Mouse (Mus musculus) liver, embryonic 12.5 days (tissue): ENCODE data around the gene Spryd3. TPM values are rescaled to one million over a fixed set of nuclear protein-coding genes. Genes with fewer than 3 reads are reported as not detected.
A peak's percentile ranks its signal among the peaks of the same experiment; 100 is the strongest.

Experiments
- ATAC-seq: fragments of 200-750 bp; cut with Nextera tagmentation; 2 replicates; pipeline ENCODE4 v1.8.0; 2017; ENCODE audit warnings: moderate number of reproducible peaks, mild to moderate bottlenecking, moderate library complexity
- H3K27ac ChIP-seq: fragments of 300-500 bp; sonication (generic); 2 replicates; pipeline ENCODE4 v1.5.1; 2016; ENCODE audit warnings: mild to moderate bottlenecking
- H3K27me3 ChIP-seq: fragments of 300-500 bp; sonication (generic); replicated peaks from 2 replicates; pipeline ENCODE4 v1.6.1; 2016; ENCODE audit warnings: mild to moderate bottlenecking, moderate library complexity
- H3K36me3 ChIP-seq: fragments of 300-500 bp; sonication (generic); 2 replicates; pipeline ENCODE4 v1.6.1; 2016; ENCODE audit warnings: mild to moderate bottlenecking, moderate library complexity
- H3K4me1 ChIP-seq: fragments of 300-500 bp; sonication (generic); 2 replicates; pipeline ENCODE4 v1.6.1; 2016
- H3K4me2 ChIP-seq: fragments of 300-500 bp; sonication (generic); 2 replicates; pipeline ENCODE4 v1.6.1; 2016; ENCODE audit warnings: mild to moderate bottlenecking, moderate library complexity
- H3K4me3 ChIP-seq: fragments of 300-500 bp; sonication (generic); 2 replicates; pipeline ENCODE4 v1.5.1; 2016; ENCODE audit warnings: mild to moderate bottlenecking, moderate library complexity
- H3K9ac ChIP-seq: fragments of 300-500 bp; sonication (generic); 2 replicates; pipeline ENCODE4 v1.6.1; 2016; ENCODE audit warnings: mild to moderate bottlenecking, moderate library complexity
- H3K9me3 ChIP-seq: fragments of 300-500 bp; sonication (generic); replicated peaks from 2 replicates; pipeline ENCODE4 v1.6.1; 2016; ENCODE audit warnings: mild to moderate bottlenecking, moderate library complexity
- WGBS: fragments of 180-500 bp; shearing (Covaris S2); methylation state at CpG from one replicate; pipeline ENCODE4 v1.1.7; 2016; ENCODE audit not compliant: insufficient replicate concordance; 5-methylcytosine and 5-hydroxymethylcytosine counted together
- polyA plus RNA-seq: library from polyadenylated mRNA; unstranded; fragments of >200 nt; fragmentation: Nextera tagmentation; extraction: Ambion mirVana; gene quantifications from 2 replicates; pipeline ENCODE4 v1.2.1, GENCODE M21; 2016

Gene Spryd3
- polyA plus RNA-seq, 1 experiment from 2014 or later = 14.9 TPM

DNA sequence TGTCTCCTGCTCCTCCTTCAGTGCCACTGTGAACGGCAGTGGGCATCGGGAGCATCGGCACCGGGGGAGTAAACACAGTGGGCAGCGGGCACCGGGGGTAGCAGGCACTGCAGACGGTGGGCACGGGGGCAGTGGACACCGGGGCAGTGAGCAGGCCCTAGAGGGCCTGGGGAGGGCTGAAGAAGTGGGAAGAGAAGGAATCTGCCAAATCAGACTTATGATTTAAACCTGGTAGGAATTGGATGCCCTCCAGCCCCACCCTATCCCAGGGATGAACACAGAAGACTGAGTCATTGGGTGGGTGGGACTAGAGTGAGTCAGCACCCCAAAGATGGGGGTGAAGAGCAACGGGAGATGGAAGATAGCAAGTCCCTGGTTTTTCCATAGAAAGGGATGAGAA lies 9.3 kb upstream of the Spryd3 start:
- 76% methylated on average over 10 of the region's 10 CpGs for WGBS
- no peak for ATAC-seq
- H3K9me3 ChIP-seq = no peaks in the 10 kb centered on the region
- H3K36me3 ChIP-seq = no peaks in the 10 kb centered on the region
- no peak overlapping the region for H3K27ac ChIP-seq
- no peak overlapping the region for H3K4me2 ChIP-seq
- peaks cover 50% of the 10 kb centered on the region for H3K27me3 ChIP-seq
- H3K4me3 ChIP-seq = no peak overlapping the region
- no peak overlapping the region for H3K9ac ChIP-seq
- H3K4me1 ChIP-seq = peaks cover 60% of the 10 kb centered on the region

DNA sequence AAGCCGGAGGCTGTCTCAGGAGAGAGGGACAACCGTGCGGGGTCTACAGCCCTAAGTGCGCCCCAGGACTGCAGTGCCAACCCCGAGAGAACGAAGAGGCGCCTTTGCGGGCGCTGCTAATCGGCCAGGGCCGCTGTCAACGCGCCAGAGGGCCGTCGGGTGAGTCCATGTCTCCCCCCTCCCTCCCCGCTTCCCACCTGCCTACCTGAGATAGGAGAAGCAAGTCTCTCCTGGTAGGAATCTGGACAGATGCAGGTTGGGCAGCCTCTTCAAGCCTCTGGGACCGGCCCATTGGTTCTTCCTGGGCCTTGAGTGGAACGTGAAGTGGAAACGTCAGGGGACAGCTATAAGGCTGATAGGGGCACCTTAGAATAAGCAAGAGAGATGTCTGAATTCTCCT lies 8.7 kb upstream of the Spryd3 start:
- no peaks in the 10 kb centered on the region for H3K36me3 ChIP-seq
- no peaks in the 10 kb centered on the region for H3K9me3 ChIP-seq
- peak overlapping the region; percentile 39; the same call in 1 of the 2 replicates for H3K9ac ChIP-seq
- peak overlapping the region; percentile 16; the same call in 1 of the 2 replicates for H3K4me3 ChIP-seq
- WGBS = 22% methylated on average over 19 of the region's 19 CpGs
- H3K27me3 ChIP-seq = peaks cover 50% of the 10 kb centered on the region
- H3K4me2 ChIP-seq = peak overlapping the region; percentile 50
- peaks cover 54% of the 10 kb centered on the region for H3K4me1 ChIP-seq
- H3K27ac ChIP-seq = no peak overlapping the region
- no peak for ATAC-seq

DNA sequence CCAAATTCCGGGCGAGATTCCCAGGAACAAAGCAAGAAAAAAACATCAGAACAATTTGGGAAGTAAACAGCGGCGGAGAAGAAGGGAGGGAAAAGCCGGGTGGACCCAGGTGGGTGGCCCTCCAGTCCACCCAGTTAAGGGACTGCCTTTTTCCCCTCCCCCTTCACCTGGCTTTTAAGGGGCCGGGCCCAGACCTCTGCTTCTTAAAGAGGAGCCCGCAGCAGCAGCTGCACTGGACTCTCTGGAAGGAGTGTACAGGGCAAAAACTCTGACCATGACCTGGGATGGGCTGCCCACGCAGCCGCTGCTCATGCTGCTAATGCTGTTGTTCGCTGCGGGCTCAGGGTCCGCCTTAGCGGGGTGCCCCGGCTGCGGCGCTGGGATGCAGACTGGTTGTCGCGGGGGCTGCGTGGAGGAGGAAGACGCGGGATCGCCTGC lies 8.3 kb upstream of the Spryd3 start, which contains the start of gene Igfbp6:
TSS of gene Igfbp6 (plus strand) at position 89 of the 438 bp plus-strand sequence.
- peaks cover 49% of the 10 kb centered on the region for H3K4me1 ChIP-seq
- H3K4me3 ChIP-seq = peak within 1 kb of the TSS; percentile 16; the same call in 1 of the 2 replicates
- H3K9me3 ChIP-seq = no peaks in the 10 kb centered on the region
- peak within 1 kb of the TSS; percentile 39; the same call in 1 of the 2 replicates for H3K9ac ChIP-seq
- WGBS = 21% methylated on average over 22 of the region's 22 CpGs
- no peaks in the 10 kb centered on the region for H3K36me3 ChIP-seq
- H3K27me3 ChIP-seq = peaks cover 50% of the 10 kb centered on the region
- no peak for ATAC-seq
- H3K4me2 ChIP-seq = peak within 1 kb of the TSS; percentile 50
- H3K27ac ChIP-seq = no peak within 1 kb of the TSS

DNA sequence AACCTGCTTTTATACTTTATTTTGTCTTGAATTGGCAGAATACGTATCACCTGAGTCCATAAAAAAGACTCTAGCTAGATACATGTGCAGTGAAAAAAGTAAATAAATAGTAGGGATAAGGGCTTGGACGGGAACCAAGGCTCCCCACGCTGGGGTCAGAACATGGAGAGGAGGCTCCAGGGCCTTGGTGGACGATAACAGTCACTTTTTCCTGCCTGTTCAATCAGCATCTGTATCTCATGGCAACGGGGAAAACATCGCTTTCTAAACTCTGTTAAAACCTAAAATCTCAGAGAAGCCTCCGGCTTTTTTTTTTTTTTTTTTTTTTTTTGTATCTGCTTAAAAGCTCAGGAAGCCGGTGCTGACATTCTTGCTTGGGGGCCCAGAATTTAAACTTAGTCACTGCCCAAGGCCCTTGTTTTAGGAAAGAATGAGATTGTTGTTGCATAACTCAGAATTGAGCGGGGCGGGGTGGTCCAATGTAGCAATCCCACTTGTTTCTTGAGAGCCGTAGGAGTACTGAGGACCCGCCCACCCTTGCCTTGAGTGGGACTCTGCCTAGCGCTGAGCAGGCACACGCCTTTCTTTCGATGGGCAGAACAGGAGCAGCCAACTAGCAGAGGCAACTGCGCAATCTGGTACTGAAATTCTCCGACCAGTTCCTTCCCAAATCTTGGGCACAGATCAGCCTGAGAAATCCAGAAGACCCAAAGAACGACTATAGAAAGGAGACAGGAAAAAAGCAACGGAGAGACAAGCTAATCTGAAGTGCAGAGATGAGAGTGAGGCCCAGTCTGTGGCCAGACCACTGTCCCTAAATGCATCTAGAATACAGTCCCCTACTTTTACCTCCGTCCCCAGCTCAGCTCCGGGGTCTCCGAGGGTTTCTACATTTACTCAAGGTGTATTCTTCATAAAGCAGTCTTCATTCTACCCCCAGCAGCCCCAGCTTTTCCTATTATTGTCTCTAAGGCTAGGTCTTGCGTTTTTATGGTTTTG lies 7.2 kb upstream of the Spryd3 start:
- Histone ChIP-seq H3K4me2 (no peak overlapping the region), H3K36me3 (no peaks in the 10 kb centered on the region), H3K4me3 (no peak overlapping the region), H3K4me1 (peaks cover 40% of the 10 kb centered on the region), H3K27me3 (peaks cover 50% of the 10 kb centered on the region), H3K9ac (no peak overlapping the region), H3K27ac (no peak overlapping the region), H3K9me3 (no peaks in the 10 kb centered on the region)
- ATAC-seq = no peak
- 53% methylated on average over 23 of the region's 23 CpGs for WGBS

DNA sequence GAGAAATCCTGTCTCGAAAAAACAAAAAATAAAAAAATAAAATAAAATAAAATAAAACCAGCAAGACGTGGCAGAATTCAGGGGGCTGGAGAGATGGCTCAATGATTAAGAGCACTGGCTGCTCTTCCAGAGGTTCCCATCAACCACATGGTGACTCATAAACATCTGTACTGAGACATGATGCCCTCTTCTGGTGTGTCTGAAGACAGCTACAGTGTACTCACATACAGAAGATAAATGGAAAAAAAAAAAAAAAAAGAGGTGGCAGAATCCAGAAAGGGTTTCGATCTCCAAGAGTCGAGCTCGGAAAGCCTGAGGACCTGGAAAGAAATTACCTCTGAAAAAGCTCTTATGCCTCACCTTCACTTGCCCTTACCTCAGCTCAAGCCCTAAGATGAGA lies 5.1 kb upstream of the Spryd3 start:
- Histone ChIP-seq H3K9me3 (no peaks in the 10 kb centered on the region), H3K4me2 (no peak overlapping the region), H3K27me3 (peaks cover 49% of the 10 kb centered on the region), H3K4me1 (peaks cover 34% of the 10 kb centered on the region), H3K9ac (no peak overlapping the region), H3K36me3 (no peaks in the 10 kb centered on the region), H3K4me3 (no peak overlapping the region), H3K27ac (no peak overlapping the region)
- no peak for ATAC-seq
- 76% methylated on average over 5 of the region's 5 CpGs for WGBS

DNA sequence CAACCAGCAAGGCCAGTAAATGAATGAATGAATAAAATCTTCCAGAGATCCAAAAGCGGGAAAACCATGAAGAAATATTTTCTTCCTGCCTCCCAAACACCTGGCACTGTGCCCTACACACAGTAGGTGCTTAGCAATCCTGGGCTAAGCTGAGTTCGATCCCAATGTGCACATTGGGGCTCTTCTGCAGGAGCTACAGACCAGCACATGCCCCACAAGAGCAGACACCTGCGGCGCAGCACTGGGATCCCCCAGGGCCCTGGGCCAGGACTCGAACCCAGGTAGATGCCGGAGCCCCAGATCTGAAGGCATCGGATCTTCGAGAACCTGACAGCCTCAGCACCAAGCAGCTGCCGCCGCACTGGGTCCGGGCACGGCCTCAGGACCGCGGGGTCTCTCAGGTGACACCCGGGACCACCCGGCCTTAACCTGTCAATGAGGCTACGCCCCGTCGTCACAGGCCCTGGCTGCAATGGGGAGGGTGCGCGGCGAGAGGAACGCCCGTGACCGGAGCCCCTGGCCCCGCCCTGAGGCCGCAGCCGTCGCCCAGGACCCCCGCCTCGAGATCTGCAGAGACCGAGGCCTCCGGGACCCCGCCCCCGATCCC lies 409 bp downstream of the Spryd3 start:
- peak; percentile 75 for ATAC-seq
- H3K27me3 ChIP-seq = no peaks in the 10 kb centered on the region; the same call in 1 of the 2 replicates
- peak overlapping the region; percentile 92 for H3K4me2 ChIP-seq
- H3K36me3 ChIP-seq = peaks cover 31% of the 10 kb centered on the region
- WGBS = 4% methylated on average over 34 of the region's 35 CpGs
- H3K4me1 ChIP-seq = peaks cover 24% of the 10 kb centered on the region
- H3K27ac ChIP-seq = peak overlapping the region; percentile 83
- H3K4me3 ChIP-seq = peak overlapping the region; percentile 90
- peak overlapping the region; percentile 85 for H3K9ac ChIP-seq
- H3K9me3 ChIP-seq = no peaks in the 10 kb centered on the region

DNA sequence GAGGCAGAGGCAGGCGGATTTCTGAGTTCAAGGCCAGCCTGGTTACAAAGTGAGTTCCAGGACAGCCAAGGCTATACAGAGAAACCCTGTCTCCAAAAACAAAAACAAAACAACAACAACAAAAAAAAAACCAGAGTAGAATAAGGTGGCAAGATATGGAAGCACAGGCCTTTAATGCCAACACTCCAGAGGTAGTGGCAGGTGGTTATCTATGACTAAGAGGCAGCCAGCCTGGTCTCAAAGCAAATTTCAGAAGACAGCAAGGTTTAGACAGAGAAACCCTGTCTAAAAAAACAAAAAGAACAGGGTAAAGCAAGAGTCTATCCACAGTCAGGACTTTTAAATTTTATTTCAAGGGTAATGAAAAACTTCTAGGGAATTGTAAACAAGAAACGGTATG lies 1.3 kb downstream of the Spryd3 start:
- Histone ChIP-seq H3K36me3 (peaks cover 40% of the 10 kb centered on the region), H3K27me3 (no peaks in the 10 kb centered on the region; the same call in 1 of the 2 replicates), H3K4me3 (peak overlapping the region; percentile 90), H3K27ac (peak overlapping the region; percentile 83), H3K9me3 (no peaks in the 10 kb centered on the region), H3K4me1 (peaks cover 24% of the 10 kb centered on the region), H3K9ac (peak overlapping the region; percentile 85; the same call in 1 of the 2 replicates), H3K4me2 (peak overlapping the region; percentile 92)
- ATAC-seq = no peak
- 83% methylated on average over 2 of the region's 2 CpGs for WGBS

DNA sequence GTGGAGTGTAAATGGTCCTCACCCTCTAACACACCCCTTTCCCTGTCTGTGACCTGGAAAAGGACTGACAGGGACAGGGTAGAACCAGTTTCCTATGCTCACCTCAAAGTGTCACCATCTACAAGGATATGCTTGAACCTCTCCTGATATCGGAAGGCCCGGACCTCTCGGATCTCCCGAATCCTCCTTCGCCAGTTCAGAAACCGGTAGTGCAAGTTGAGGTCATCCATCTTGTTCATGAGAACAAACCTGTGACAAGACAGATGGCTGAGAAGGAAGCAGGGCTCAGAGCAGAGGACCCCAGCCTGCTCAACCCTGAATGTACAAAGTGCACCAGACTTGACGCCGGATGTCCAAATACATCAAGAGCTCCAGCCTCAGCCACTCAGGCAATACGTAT lies 2.7 kb downstream of the Spryd3 start:
- Histone ChIP-seq H3K27me3 (no peaks in the 10 kb centered on the region), H3K4me1 (peaks cover 24% of the 10 kb centered on the region), H3K9ac (no peak overlapping the region), H3K4me2 (no peak overlapping the region), H3K36me3 (peaks cover 54% of the 10 kb centered on the region), H3K4me3 (no peak overlapping the region), H3K27ac (no peak overlapping the region), H3K9me3 (no peaks in the 10 kb centered on the region)
- ATAC-seq = no peak
- WGBS = 87% methylated on average over 9 of the region's 9 CpGs

DNA sequence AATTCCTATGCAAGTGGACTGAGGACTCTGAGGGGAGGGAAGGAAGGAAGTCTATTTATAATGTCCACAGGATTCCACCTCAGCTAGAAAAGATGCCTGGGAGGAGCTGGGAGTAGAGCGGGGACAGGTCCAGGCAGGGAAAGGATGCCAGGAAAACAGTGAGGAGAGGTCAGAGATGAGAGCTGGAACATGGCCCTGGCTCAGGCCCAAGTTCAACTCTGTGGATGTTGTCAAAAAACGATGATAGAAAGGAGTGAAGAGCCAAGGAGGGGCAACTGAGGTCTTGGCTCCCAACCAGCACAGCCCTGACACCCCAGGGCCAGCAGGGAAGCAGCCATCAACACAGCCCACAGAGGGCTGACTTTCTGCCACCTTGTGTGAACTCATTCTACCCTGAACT lies 9.7 kb downstream of the Spryd3 start:
- Histone ChIP-seq H3K4me2 (no peak overlapping the region), H3K9me3 (no peaks in the 10 kb centered on the region), H3K27me3 (no peaks in the 10 kb centered on the region), H3K27ac (no peak overlapping the region), H3K4me3 (no peak overlapping the region), H3K36me3 (peaks cover 83% of the 10 kb centered on the region), H3K4me1 (no peaks in the 10 kb centered on the region), H3K9ac (no peak overlapping the region)
- ATAC-seq = no peak
- WGBS = 70% methylated on average over 2 of the region's 2 CpGs

DNA sequence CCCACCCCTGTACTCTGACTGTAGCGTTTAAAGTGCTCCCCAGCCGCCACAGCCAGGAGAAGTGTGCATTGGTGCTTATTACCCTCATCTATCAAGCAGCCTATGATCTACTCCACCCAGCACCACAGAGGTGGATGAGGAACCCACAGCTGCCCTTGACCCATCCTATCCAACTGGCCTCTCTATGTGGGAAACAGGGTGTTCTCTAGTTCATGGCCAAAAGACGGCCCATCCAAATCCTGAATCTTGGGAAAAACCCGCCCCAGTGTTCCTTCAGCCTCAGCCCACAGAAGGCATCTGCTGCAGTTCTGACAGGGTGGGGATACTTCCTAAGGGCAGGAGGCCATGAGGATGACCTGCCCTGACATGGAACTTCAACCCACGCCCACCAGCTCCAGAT lies 15.5 kb downstream of the Spryd3 start:
- Histone ChIP-seq H3K9ac (no peak overlapping the region), H3K4me3 (no peak overlapping the region), H3K36me3 (peaks cover 83% of the 10 kb centered on the region), H3K27me3 (no peaks in the 10 kb centered on the region), H3K4me2 (no peak overlapping the region), H3K9me3 (no peaks in the 10 kb centered on the region), H3K27ac (no peak overlapping the region), H3K4me1 (peaks cover 7% of the 10 kb centered on the region)
- WGBS = 81% methylated on average over 5 of the region's 5 CpGs
- no peak for ATAC-seq

DNA sequence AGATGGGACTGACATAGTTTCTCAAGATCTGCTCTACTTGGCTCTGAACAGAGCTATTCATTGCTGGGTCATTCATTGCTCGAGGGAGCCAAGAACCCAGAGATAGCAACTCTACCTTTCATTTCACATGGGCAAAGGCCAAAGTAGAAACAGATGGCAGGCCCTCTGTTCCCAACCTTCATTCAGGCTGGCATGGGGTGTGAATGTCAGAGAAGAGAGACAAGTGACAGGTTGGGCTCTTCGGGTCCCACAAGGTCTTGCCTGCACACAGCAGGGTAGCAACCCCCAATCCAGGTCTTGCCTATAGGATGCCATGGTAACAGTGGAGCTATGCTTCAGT lies 16.2 kb downstream of the Spryd3 start:
- no peaks in the 10 kb centered on the region for H3K27me3 ChIP-seq
- ATAC-seq = no peak
- H3K27ac ChIP-seq = no peak overlapping the region
- no peak overlapping the region for H3K9ac ChIP-seq
- WGBS = 66% methylated on average over 2 of the region's 2 CpGs
- H3K9me3 ChIP-seq = no peaks in the 10 kb centered on the region
- peaks cover 83% of the 10 kb centered on the region for H3K36me3 ChIP-seq
- peaks cover 7% of the 10 kb centered on the region for H3K4me1 ChIP-seq
- H3K4me3 ChIP-seq = no peak overlapping the region
- H3K4me2 ChIP-seq = no peak overlapping the region
